Mouse (Mus musculus): ENCODE data around the gene Mug1. TPM values are rescaled to one million over a fixed set of nuclear protein-coding genes. Genes with fewer than 3 reads are reported as not detected.
"Not testable (repeated sequence)": the region's sequence is repeated elsewhere in the genome, so short reads cannot be mapped to it uniquely, and the experiment has no call there.

Gene Mug1
- not detected in 2 replicates for polyA plus RNA-seq (2015; fragmentation: Nextera tagmentation; extraction: Ambion mirVana)

- not testable (repeated sequence) for ATAC-seq (ENCODE audit: insufficient number of reproducible peaks, low FRiP score, low TSS enrichment, low read depth); H3K27ac ChIP-seq; H3K9ac ChIP-seq; H3K4me2 ChIP-seq; H3K9me3 ChIP-seq; H3K27me3 ChIP-seq; H3K4me3 ChIP-seq; H3K36me3 ChIP-seq; H3K4me1 ChIP-seq
- 79% methylated on average over 4 of the region's 4 CpGs for WGBS
Measured at GRCm38 (mm10) chr6:121838271-121838670, at the start of gene Mug1. TSS of gene Mug1 (plus strand) at chr6:121838541.

GRCm38 (mm10) chr6:121828034-121828433 is 10.3 kb upstream of the Mug1 start:
- Histone ChIP-seq H3K27ac (no peak overlapping the region), H3K27me3 (no peaks in the 10 kb centered on the region), H3K9ac (no peak overlapping the region), H3K36me3 (no peaks in the 10 kb centered on the region), H3K4me3 (no peak overlapping the region), H3K4me2 (no peak overlapping the region), H3K4me1 (no peaks in the 10 kb centered on the region), H3K9me3 (no peaks in the 10 kb centered on the region)
- 79% methylated on average over 4 of the region's 4 CpGs for WGBS
- ATAC-seq (ENCODE audit: insufficient number of reproducible peaks, low FRiP score, low TSS enrichment, low read depth), result no peak

- no peak for ATAC-seq (ENCODE audit: insufficient number of reproducible peaks, low FRiP score, low TSS enrichment, low read depth)
- Histone ChIP-seq H3K9me3 (no peaks in the 10 kb centered on the region), H3K27ac (no peak overlapping the region), H3K27me3 (no peaks in the 10 kb centered on the region), H3K9ac (no peak overlapping the region), H3K36me3 (no peaks in the 10 kb centered on the region), H3K4me1 (no peaks in the 10 kb centered on the region), H3K4me3 (no peak overlapping the region), H3K4me2 (no peak overlapping the region)
- 85% methylated on average over 1 of the region's 1 CpGs for WGBS
Measured at GRCm38 (mm10) chr6:121836361-121836760, 2.0 kb upstream of the Mug1 start.

- no peak for ATAC-seq (ENCODE audit: insufficient number of reproducible peaks, low FRiP score, low TSS enrichment, low read depth)
- WGBS, result 54% methylated on average over 1 of the region's 1 CpGs
- no peak overlapping the region for H3K4me2 ChIP-seq
- no peak overlapping the region for H3K4me3 ChIP-seq
- no peaks in the 10 kb centered on the region for H3K4me1 ChIP-seq
- no peak overlapping the region for H3K9ac ChIP-seq
- no peaks in the 10 kb centered on the region for H3K36me3 ChIP-seq
- H3K27ac ChIP-seq, result no peak overlapping the region
- no peaks in the 10 kb centered on the region for H3K27me3 ChIP-seq
- no peaks in the 10 kb centered on the region for H3K9me3 ChIP-seq
Measured at GRCm38 (mm10) chr6:121848378-121848777, 10.0 kb downstream of the Mug1 start.

Other genes with a start within 250 kb of the Mug1 start
- gene A2m, start 203.2 kb upstream of the Mug1 start, polyA plus RNA-seq (2015; fragmentation: Nextera tagmentation; extraction: Ambion mirVana), result 1.5 and 2.6 TPM in 2 replicates
- gene Gm7298, start 105.6 kb upstream of the Mug1 start, polyA plus RNA-seq (2015; fragmentation: Nextera tagmentation; extraction: Ambion mirVana), result not detected in 2 replicates
- not detected in 2 replicates for gene Mug2, start 168.2 kb downstream of the Mug1 start, polyA plus RNA-seq (2015; fragmentation: Nextera tagmentation; extraction: Ambion mirVana)